Mouse (Mus musculus) spleen, postnatal 36 days (tissue): ENCODE data around the gene Polr2e.

Experiments
- DNase-seq, 2 experiments: peaks; one replicate each; pipeline ENCODE4 v3.0.0; 2022; ENCODE audit warnings: low spot score in 2 of 2, mixed read lengths in 1 of 2

The Polr2e gene

GRCm38 (mm10) chr10:80017361-80017760 is 22.2 kb downstream of the Polr2e start:
- DNase-seq = peak; percentile 96 to 97

- DNase-seq = no peak
These were observed 22.7 kb downstream of the Polr2e start for GRCm38 (mm10) chr10:80016931-80017330.

- DNase-seq = peak; percentile 94
These were observed 23.1 kb downstream of the Polr2e start, which contains the start of gene Arhgap45 for GRCm38 (mm10) chr10:80016511-80016910. Gene Arhgap45 (plus strand): TSS chr10:80016653.

- DNase-seq = no peak
These were observed 24.0 kb downstream of the Polr2e start for GRCm38 (mm10) chr10:80015583-80015982.

- no peak for DNase-seq
These were observed 24.9 kb downstream of the Polr2e start for GRCm38 (mm10) chr10:80014484-80015290.

- DNase-seq = no peak
These were observed 26.0 kb downstream of the Polr2e start for GRCm38 (mm10) chr10:80013609-80014008.

- DNase-seq = no peak
These were observed 27.9 kb downstream of the Polr2e start for GRCm38 (mm10) chr10:80011740-80012139.

- DNase-seq = no peak
These were observed 35.3 kb downstream of the Polr2e start for GRCm38 (mm10) chr10:80004233-80004705.

- DNase-seq = no peak
These were observed 36.0 kb downstream of the Polr2e start for GRCm38 (mm10) chr10:80003374-80004232.

- DNase-seq = no peak
These were observed 36.8 kb downstream of the Polr2e start for GRCm38 (mm10) chr10:80002829-80003228.

- no peak for DNase-seq
These were observed 37.6 kb downstream of the Polr2e start for GRCm38 (mm10) chr10:80001945-80002344.

GRCm38 (mm10) chr10:79997819-79998218 is 41.8 kb downstream of the Polr2e start:
- DNase-seq = no peak

- DNase-seq = peak; percentile 67 to 78
These were observed 42.4 kb downstream of the Polr2e start for GRCm38 (mm10) chr10:79997034-79997760.

GRCm38 (mm10) chr10:79996272-79997033 is 43.1 kb downstream of the Polr2e start, which contains the start of gene Abca7:
Gene Abca7 (plus strand): TSS chr10:79996494.
- peak; percentile 96 for DNase-seq

- DNase-seq = no peak
These were observed 44.0 kb downstream of the Polr2e start for GRCm38 (mm10) chr10:79995636-79996035.

GRCm38 (mm10) chr10:79994397-79995115 is 45.0 kb downstream of the Polr2e start:
- peak; percentile 50 to 55 for DNase-seq

- no peak for DNase-seq
These were observed 48.0 kb downstream of the Polr2e start for GRCm38 (mm10) chr10:79991548-79991947.

GRCm38 (mm10) chr10:79991099-79991498 is 48.5 kb downstream of the Polr2e start:
- no peak for DNase-seq

GRCm38 (mm10) chr10:79989870-79990269 is 49.7 kb downstream of the Polr2e start:
- DNase-seq = no peak

- DNase-seq = no peak
These were observed 50.3 kb downstream of the Polr2e start for GRCm38 (mm10) chr10:79989272-79989786.
